Mouse (Mus musculus) hindbrain, embryonic 12.5 days (tissue): ENCODE measurements around the gene Anapc15. TPM values are rescaled to one million over a fixed set of nuclear protein-coding genes. Genes with fewer than 3 reads are reported as not detected.

Experiments
- ATAC-seq: fragments of 200-750 bp; cut with Nextera tagmentation; 2 replicates; pipeline ENCODE4 v1.8.0; 2017; ENCODE audit warnings: moderate TSS enrichment; ENCODE audit not compliant: low FRiP score
- H3K27ac ChIP-seq: fragments of 300-500 bp; sonication (generic); 2 replicates; pipeline ENCODE4 v1.5.1; 2016; ENCODE audit warnings: mild to moderate bottlenecking
- H3K27me3 ChIP-seq: fragments of 300-500 bp; sonication (generic); 2 replicates; pipeline ENCODE4 v1.6.1; 2016; ENCODE audit warnings: mild to moderate bottlenecking
- H3K36me3 ChIP-seq: fragments of 300-500 bp; sonication (generic); 2 replicates; pipeline ENCODE4 v1.6.1; 2016; ENCODE audit warnings: mild to moderate bottlenecking
- H3K4me1 ChIP-seq: fragments of 300-500 bp; sonication (generic); 2 replicates; pipeline ENCODE4 v1.6.1; 2016
- H3K4me2 ChIP-seq: fragments of 300-500 bp; sonication (generic); replicated peaks from 2 replicates; pipeline ENCODE4 v1.6.1; 2016; ENCODE audit warnings: mild to moderate bottlenecking
- H3K4me3 ChIP-seq: fragments of 300-500 bp; sonication (generic); 2 replicates; pipeline ENCODE4 v1.5.1; 2016; ENCODE audit warnings: mild to moderate bottlenecking
- H3K9ac ChIP-seq: fragments of 300-500 bp; sonication (generic); 2 replicates; pipeline ENCODE4 v1.6.1; 2016; ENCODE audit warnings: mild to moderate bottlenecking, moderate library complexity
- H3K9me3 ChIP-seq: fragments of 300-500 bp; sonication (generic); replicated peaks from 2 replicates; pipeline ENCODE4 v1.6.1; 2016; ENCODE audit warnings: mild to moderate bottlenecking
- WGBS: fragments of 180-500 bp; shearing (Covaris S2); methylation state at CpG from one replicate; pipeline ENCODE4 v1.1.7; 2016; 5-methylcytosine and 5-hydroxymethylcytosine counted together
- polyA plus RNA-seq: library from polyadenylated mRNA; unstranded; fragments of >200 nt; fragmentation: Nextera tagmentation; extraction: Ambion mirVana; gene quantifications from 2 replicates; pipeline ENCODE4 v1.2.1, GENCODE M21; 2016

Anapc15 gene
- polyA plus RNA-seq: 74.9 and 86.7 TPM in 2 replicates

DNA sequence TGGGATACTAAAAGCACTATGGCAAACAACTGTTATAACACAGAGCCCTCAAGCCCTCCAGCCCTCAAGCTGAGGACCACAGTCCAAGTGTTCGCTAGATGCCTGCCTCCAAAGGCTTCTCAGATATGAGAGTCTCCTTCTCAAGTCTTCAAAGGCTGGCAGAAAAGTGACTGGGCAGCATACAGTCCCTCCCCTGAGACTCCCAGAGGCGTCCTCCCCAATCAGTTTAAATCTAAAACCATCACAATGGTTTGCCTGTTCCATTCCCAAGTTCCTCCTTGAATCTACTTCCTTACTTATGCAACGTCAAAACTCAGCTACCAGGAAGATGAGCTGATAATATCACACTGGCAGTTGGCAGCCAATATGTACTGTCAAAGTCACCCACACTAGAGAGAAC, at the start of gene Anapc15:
Gene Anapc15 (plus strand): TSS at position 301 of the 400 bp plus-strand sequence.
- Histone ChIP-seq H3K36me3 (no peaks in the 10 kb centered on the region), H3K9me3 (no peaks in the 10 kb centered on the region), H3K27me3 (no peaks in the 10 kb centered on the region), H3K4me1 (no peaks in the 10 kb centered on the region), H3K27ac (no peak within 1 kb of the TSS), H3K9ac (no peak within 1 kb of the TSS), H3K4me3 (no peak within 1 kb of the TSS), H3K4me2 (no peak within 1 kb of the TSS)
- ATAC-seq: no peak
- WGBS: 80% methylated on average over 3 of the region's 3 CpGs

DNA sequence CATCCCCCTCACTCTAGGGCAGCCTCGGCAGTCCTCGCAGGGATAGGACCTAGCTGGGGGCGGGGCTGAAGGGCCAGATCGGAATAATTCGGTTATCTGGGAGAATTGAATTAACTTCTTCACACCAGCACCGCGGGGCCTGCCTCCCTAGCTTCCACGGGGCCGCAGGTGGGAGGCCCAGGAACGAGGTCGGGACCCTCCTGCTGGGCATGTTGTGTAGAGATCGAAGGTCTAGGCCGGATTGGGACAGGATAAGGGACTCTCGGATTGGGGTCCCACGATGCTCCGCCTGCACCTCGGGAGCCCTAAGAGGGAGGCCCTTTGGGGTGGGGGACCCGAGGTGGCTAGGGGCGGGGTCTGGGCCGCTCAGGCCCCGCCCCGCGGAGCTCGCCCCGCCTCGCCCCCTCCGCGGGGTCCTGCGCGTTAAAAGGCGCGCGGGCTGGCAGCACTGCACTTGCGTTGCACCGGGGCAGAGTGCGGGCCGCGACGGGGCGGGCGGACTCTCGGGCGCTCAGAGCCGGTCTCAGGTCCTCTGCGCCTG, 45.6 kb upstream of the Anapc15 start, which contains the start of gene Phox2a:
Gene Phox2a (plus strand): TSS at position 453 of the 541 bp plus-strand sequence.
- peak; percentile 52; the same call in 1 of the 2 replicates for ATAC-seq

DNA sequence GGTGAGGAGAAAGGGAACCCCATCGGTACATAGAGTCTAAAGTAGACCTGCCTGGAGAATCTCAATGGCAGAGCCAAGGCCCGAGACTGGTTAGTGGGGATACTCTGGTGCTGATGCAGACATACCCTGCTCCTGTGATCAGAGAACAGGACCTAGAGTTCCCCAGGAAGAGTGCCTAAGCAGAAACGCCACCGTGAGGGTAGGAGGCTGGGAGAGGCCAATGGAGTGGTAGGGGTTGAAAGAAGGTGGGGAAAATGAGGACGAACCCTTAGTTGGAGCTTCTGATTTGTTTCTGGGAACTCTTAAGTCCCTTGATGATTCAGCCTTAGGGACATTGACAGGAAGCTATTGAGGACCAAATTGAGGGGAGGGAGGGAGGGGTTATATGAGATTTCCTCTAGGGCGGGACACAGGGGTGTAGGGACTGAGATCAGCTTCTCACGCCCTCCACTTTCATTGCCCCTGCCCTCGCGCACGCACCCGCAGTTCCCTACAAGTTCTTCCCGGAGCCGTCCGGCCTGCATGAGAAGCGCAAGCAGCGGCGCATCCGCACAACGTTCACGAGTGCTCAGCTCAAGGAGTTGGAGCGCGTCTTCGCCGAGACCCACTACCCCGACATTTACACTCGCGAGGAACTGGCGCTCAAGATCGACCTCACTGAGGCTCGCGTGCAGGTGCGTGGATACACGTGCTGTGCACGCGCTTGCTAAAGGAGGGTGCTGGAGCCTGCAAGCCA, 43.1 kb upstream of the Anapc15 start:
- H3K4me2 ChIP-seq: peak overlapping the region; percentile 69
- H3K36me3 ChIP-seq: peaks cover 9% of the 10 kb centered on the region
- H3K27me3 ChIP-seq: peaks cover 84% of the 10 kb centered on the region
- H3K9ac ChIP-seq: no peak overlapping the region
- H3K4me3 ChIP-seq: peak overlapping the region; percentile 38
- WGBS: 3% methylated on average over 35 of the region's 35 CpGs
- ATAC-seq: no peak
- peaks cover 30% of the 10 kb centered on the region for H3K4me1 ChIP-seq
- no peak overlapping the region for H3K27ac ChIP-seq
- no peaks in the 10 kb centered on the region for H3K9me3 ChIP-seq

More for the DNA sequence above, 45.6 kb upstream of the Anapc15 start, which contains the start of gene Phox2a:
- WGBS: 1% methylated on average over 44 of the region's 45 CpGs
- no peaks in the 10 kb centered on the region for H3K36me3 ChIP-seq
- peak within 1 kb of the TSS; percentile 32 for H3K4me3 ChIP-seq
- H3K4me1 ChIP-seq: peaks cover 30% of the 10 kb centered on the region
- peak within 1 kb of the TSS; percentile 46 for H3K9ac ChIP-seq
- no peaks in the 10 kb centered on the region for H3K9me3 ChIP-seq
- H3K27ac ChIP-seq: no peak within 1 kb of the TSS
- H3K27me3 ChIP-seq: peaks cover 69% of the 10 kb centered on the region
- H3K4me2 ChIP-seq: peak within 1 kb of the TSS; percentile 50

DNA sequence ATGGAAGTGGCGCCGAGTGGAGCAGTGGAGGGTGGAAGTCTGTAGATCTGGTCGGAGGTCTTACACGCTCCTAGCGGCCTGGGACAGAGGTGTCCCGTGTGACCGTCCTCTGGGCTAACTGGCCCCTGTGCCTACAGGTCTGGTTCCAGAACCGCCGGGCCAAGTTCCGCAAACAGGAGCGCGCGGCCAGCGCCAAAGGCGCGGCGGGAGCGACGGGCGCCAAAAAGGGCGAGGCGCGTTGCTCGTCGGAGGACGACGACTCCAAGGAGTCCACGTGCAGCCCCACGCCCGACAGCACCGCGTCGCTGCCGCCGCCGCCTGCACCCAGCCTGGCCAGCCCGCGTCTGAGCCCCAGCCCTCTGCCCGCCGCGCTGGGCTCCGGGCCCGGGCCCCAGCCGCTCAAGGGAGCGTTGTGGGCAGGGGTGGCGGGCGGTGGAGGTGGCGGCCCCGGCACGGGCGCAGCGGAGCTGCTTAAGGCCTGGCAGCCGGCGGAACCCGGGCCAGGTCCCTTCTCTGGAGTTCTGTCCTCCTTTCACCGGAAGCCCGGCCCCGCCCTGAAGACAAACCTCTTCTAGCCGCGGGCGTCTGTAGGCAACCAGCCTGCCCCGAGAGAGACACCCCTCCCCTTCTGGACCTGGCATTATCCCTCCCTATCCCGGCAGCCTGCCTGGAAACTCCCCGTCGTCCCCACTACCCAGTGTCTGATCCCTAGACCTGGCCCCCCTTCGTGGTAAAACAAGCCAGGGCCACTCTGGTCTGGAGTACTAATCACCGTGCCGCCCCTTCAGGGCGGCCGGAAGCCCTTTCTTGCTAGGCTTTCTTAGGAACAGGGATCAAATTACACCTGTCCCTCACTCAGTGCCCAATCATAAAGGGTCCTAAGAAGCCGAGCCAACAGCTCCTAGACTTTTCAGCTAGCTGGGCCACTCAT, 41.7 kb upstream of the Anapc15 start:
- Histone ChIP-seq H3K4me3 (peak overlapping the region; percentile 38), H3K4me1 (peaks cover 30% of the 10 kb centered on the region), H3K9ac (peak overlapping the region; percentile 47), H3K9me3 (no peaks in the 10 kb centered on the region), H3K36me3 (peaks cover 23% of the 10 kb centered on the region), H3K27me3 (peaks cover 76% of the 10 kb centered on the region), H3K27ac (no peak overlapping the region), H3K4me2 (peak overlapping the region; percentile 69)
- WGBS: under 1% methylated on average over 70 of the region's 71 CpGs
- peak; percentile 57 for ATAC-seq

DNA sequence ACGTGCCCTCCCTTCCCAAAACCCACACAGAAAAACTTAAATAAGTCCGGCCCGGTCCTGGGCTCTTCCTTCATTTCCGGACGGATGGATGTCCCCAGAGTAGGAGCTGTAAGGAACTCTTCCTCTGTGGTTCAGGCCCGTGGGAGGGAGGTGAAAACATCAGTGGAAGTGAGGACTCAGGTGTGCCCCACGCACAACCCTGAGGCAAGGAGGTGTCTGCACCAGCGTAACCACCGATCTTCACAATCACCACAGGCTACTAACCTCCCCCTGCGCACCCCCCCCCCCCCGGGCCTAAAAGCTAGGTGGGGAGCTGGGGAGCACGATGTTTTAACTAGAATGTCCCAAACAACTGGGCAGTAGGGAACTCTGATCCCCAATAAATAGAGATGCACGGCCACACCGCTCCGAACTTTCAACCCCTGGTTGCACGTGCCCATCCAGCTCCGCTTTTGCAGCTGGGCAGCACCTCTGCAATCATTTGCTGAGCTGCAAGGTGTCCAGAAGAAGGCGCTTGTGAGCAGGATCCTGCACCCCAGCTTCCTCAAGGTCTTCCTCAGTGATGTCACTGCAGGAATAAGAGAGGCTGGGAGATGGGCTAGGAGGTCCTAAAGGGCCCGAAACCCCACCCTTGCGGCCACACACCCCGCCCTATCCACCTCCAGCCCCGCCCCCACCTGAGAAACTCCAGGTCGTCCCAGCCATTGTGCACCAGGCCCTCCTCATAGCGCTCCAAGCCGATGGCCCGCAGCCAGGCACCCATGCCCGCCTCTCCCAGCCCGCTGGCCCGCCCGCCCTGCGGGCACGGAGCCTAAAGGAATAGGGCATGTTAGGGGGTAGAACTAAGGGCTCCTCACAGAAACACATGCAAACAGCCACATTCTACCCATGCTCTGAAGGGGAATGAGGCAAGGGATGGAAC, 40.4 kb upstream of the Anapc15 start:
- H3K4me3 ChIP-seq: no peak overlapping the region
- 31% methylated on average over 27 of the region's 32 CpGs for WGBS
- H3K9me3 ChIP-seq: no peaks in the 10 kb centered on the region
- ATAC-seq: peak; percentile 26; the same call in 1 of the 2 replicates
- H3K27me3 ChIP-seq: peaks cover 63% of the 10 kb centered on the region
- H3K9ac ChIP-seq: no peak overlapping the region
- peaks cover 35% of the 10 kb centered on the region for H3K36me3 ChIP-seq
- H3K27ac ChIP-seq: no peak overlapping the region
- no peak overlapping the region for H3K4me2 ChIP-seq
- H3K4me1 ChIP-seq: peaks cover 25% of the 10 kb centered on the region

DNA sequence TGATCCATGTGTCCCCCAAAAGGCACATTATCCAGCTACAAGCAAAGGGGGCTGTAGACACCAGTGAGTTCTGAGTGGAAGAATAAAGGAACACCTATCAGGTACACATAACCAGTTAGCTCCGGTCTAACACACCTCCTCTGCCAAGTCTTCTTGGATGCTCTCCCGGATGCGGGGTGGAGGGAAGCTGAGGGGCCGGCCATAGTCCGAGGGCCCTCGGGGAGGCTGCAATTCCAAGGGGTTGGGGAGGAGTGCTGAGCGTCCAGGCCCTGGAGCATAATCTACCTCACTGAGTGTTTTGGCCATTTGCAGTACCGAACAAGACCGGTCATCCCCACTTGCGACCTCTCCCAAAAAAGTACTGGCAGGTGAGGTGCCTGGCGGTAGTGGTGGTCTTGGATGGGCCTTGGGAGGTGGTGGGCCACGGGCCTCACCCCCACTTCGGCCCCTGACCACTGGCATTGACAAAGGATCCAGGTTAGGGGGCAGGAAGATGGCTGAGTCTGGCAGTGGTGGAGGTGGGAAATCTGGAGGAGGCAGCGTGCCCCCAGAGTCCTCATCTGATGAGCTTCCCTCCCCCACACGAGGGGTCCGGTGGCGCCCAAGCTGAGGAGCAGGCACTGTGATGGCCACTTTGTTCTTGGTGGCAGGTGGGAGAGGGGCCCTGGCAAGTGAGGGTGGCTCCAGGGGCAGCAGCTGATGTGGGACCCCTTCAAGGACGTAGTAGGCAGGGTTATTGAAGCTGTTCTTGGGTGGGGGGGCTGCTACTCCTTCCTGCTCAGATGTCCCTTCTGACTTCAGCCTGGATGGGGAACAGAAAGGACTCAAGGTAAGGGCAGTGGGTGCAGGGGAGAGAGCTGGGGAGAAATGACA, 39.5 kb upstream of the Anapc15 start:
- Histone ChIP-seq H3K9me3 (no peaks in the 10 kb centered on the region), H3K4me1 (peaks cover 20% of the 10 kb centered on the region), H3K36me3 (peaks cover 44% of the 10 kb centered on the region), H3K4me3 (no peak overlapping the region), H3K27ac (no peak overlapping the region), H3K9ac (no peak overlapping the region), H3K4me2 (no peak overlapping the region), H3K27me3 (peaks cover 54% of the 10 kb centered on the region)
- WGBS: 84% methylated on average over 18 of the region's 18 CpGs
- no peak for ATAC-seq

DNA sequence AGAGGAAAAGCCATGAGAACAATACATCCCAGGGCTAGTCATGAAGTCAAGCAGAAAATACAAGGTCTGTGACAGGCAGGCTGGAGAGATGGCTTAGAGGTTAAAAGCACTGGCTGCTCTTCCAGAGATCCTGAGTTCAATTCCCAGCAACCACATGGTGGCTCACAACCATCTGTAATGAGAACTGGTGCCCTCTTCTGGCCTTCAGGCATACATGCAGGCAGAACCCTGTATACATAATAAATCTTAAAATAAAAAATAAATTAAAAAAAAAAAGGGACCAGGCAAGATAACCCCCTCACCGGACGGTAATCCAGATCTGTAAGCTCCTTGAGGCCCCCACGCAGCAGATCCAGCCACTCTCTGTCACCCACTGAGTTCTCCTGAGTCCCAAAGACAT, 33.1 kb upstream of the Anapc15 start:
- Histone ChIP-seq H3K9me3 (no peaks in the 10 kb centered on the region), H3K4me1 (peaks cover 20% of the 10 kb centered on the region), H3K36me3 (peaks cover 77% of the 10 kb centered on the region), H3K27ac (no peak overlapping the region), H3K9ac (no peak overlapping the region), H3K27me3 (no peaks in the 10 kb centered on the region), H3K4me2 (no peak overlapping the region), H3K4me3 (no peak overlapping the region)
- WGBS: 93% methylated on average over 3 of the region's 3 CpGs
- no peak for ATAC-seq

DNA sequence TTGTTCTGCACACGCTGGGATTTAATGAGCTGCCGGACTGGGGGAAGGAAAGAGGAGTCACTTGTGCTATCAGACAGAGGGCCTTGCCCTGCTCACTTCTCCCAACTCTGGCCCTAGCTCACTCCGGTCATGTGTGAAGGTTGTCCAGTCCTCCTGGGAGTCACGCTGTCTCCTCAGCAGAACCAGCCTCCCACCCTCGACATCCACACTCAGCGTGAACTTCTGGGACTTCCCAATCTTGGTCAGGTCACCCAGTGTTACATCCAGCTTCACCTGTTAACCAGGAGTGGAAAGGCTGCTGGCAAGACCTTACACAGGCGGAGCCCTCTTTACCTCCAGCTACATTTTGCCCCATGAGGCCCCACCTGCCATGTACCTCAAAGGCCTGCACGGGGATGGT, 32.1 kb upstream of the Anapc15 start:
- no peak for ATAC-seq
- H3K36me3 ChIP-seq: peaks cover 67% of the 10 kb centered on the region
- H3K9ac ChIP-seq: no peak overlapping the region
- peaks cover 25% of the 10 kb centered on the region for H3K4me1 ChIP-seq
- H3K27me3 ChIP-seq: no peaks in the 10 kb centered on the region
- 96% methylated on average over 8 of the region's 8 CpGs for WGBS
- H3K4me3 ChIP-seq: no peak overlapping the region
- no peak overlapping the region for H3K27ac ChIP-seq
- no peaks in the 10 kb centered on the region for H3K9me3 ChIP-seq
- H3K4me2 ChIP-seq: no peak overlapping the region

DNA sequence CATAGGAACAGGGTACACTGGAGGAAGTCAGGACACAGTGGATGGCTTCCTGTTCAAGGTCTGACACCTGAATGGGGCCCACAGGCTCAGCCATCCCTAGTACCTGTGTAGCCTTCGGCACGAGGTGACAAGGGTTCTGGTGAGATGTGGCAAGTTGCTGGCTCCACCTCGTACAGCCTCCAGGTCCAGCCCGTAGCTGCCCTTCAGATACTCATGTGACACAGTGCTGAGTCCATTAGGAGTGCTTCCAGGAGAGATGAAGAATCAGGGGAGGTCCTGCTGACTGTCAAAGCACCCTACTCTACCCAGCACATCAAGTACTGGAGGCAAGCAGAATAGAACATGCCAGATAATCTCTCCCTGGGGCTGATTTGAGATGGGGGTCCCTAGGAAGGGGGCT, 31.1 kb upstream of the Anapc15 start:
- H3K9me3 ChIP-seq: no peaks in the 10 kb centered on the region
- H3K27ac ChIP-seq: no peak overlapping the region
- H3K36me3 ChIP-seq: peaks cover 57% of the 10 kb centered on the region
- no peak overlapping the region for H3K4me3 ChIP-seq
- no peaks in the 10 kb centered on the region for H3K27me3 ChIP-seq
- WGBS: 95% methylated on average over 4 of the region's 4 CpGs
- H3K4me2 ChIP-seq: no peak overlapping the region
- ATAC-seq: no peak
- no peak overlapping the region for H3K9ac ChIP-seq
- peaks cover 28% of the 10 kb centered on the region for H3K4me1 ChIP-seq

DNA sequence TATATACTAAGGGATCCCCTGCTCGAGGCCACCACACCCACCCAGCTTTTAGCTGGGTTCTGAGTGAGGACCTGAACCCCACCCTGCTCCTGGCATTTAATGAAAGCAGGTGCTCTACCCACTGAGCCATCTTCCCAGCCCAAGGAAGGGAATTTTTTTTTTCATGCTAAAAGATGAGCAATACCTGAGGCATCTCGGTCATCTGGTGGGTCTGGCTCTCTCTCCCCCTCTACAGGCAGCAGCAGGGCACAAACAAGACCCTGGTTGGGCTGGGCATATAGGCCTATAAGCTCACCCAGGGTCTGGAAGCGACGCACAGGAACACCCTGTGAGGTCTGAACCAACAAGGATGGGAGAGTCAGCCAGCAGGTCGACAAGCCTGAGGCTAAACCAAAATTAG, 30.2 kb upstream of the Anapc15 start:
- no peak overlapping the region for H3K4me3 ChIP-seq
- no peaks in the 10 kb centered on the region for H3K9me3 ChIP-seq
- H3K9ac ChIP-seq: no peak overlapping the region
- H3K4me1 ChIP-seq: peaks cover 31% of the 10 kb centered on the region
- WGBS: 74% methylated on average over 5 of the region's 5 CpGs
- no peak for ATAC-seq
- H3K27me3 ChIP-seq: no peaks in the 10 kb centered on the region
- no peak overlapping the region for H3K4me2 ChIP-seq
- no peak overlapping the region for H3K27ac ChIP-seq
- H3K36me3 ChIP-seq: peaks cover 48% of the 10 kb centered on the region
